Mouse (Mus musculus) heart, embryonic 13.5 days (tissue): ENCODE results near the gene Bscl2. TPM values are rescaled to one million over a fixed set of nuclear protein-coding genes. Genes with fewer than 3 reads are reported as not detected.

Source experiments
- ATAC-seq: fragments of 200-750 bp; cut with Nextera tagmentation; 2 replicates; pipeline ENCODE4 v1.8.0; 2017; ENCODE audit warnings: moderate TSS enrichment; ENCODE audit not compliant: insufficient number of reproducible peaks, low FRiP score, low TSS enrichment; ENCODE audit errors: extremely low read depth
- H3K27ac ChIP-seq: fragments of 300-500 bp; sonication (generic); replicated peaks from 2 replicates; pipeline ENCODE4 v1.5.1; 2015; ENCODE audit warnings: moderate library complexity, mild to moderate bottlenecking, inconsistent platforms
- H3K27me3 ChIP-seq: fragments of 300-500 bp; sonication (generic); replicated peaks from 2 replicates; pipeline ENCODE4 v1.6.1; 2015; ENCODE audit warnings: mild to moderate bottlenecking, inconsistent platforms
- H3K36me3 ChIP-seq: fragments of 300-500 bp; sonication (generic); 2 replicates; pipeline ENCODE4 v1.6.1; 2015; ENCODE audit warnings: mild to moderate bottlenecking, inconsistent platforms
- H3K4me1 ChIP-seq: fragments of 300-500 bp; sonication (generic); 2 replicates; pipeline ENCODE4 v1.6.1; 2015; ENCODE audit warnings: inconsistent platforms
- H3K4me2 ChIP-seq: fragments of 300-500 bp; sonication (generic); 2 replicates; pipeline ENCODE4 v1.6.1; 2015; ENCODE audit warnings: inconsistent platforms, mild to moderate bottlenecking, moderate library complexity
- H3K4me3 ChIP-seq: fragments of 300-500 bp; sonication (generic); 2 replicates; pipeline ENCODE4 v1.5.1; 2015; ENCODE audit warnings: moderate library complexity, mild to moderate bottlenecking, inconsistent platforms
- H3K9ac ChIP-seq: fragments of 300-500 bp; sonication (generic); 2 replicates; pipeline ENCODE4 v1.6.1; 2015; ENCODE audit warnings: inconsistent platforms, mild to moderate bottlenecking, moderate library complexity
- H3K9me3 ChIP-seq: fragments of 300-500 bp; sonication (generic); 2 replicates; pipeline ENCODE4 v1.6.1; 2016; ENCODE audit warnings: inconsistent platforms
- WGBS: fragments of 180-500 bp; shearing (Covaris S2); methylation state at CpG from one replicate; pipeline ENCODE4 v1.1.7; 2015; ENCODE audit warnings: mixed read lengths; 5-methylcytosine and 5-hydroxymethylcytosine counted together
- polyA plus RNA-seq: library from polyadenylated mRNA; unstranded; fragments of >200 nt; fragmentation: Nextera tagmentation; extraction: Ambion mirVana; gene quantifications from 2 replicates; pipeline ENCODE4 v1.2.1, GENCODE M21; 2015

Gene Bscl2
- polyA plus RNA-seq, 1 experiment from 2014 or later = 44.6 TPM

DNA sequence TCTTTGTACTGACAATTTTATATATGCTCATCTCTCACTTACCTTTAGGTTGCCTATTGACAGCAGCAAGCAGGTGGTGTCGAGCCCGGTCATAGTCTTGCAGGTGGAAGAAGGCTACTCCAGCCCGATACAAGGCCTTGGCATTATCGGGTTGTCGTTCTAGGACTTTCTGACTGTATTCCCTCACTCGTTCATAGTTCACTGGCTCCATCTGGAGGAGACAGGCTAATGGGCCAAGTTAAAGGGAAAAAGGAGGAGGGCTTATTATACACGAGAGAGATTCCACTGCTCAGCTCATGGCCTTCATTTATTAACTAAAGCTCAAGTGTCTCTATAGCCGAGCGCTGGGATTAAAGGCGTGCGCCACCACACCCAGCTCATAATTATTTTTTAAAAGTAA, 21.5 kb upstream of the Bscl2 start:
- Histone ChIP-seq H3K4me3 (no peak overlapping the region), H3K27ac (no peak overlapping the region), H3K4me1 (peaks cover 23% of the 10 kb centered on the region), H3K36me3 (peaks cover 60% of the 10 kb centered on the region), H3K27me3 (no peaks in the 10 kb centered on the region), H3K9me3 (no peaks in the 10 kb centered on the region), H3K9ac (peak overlapping the region; percentile 61), H3K4me2 (no peak overlapping the region)
- no peak for ATAC-seq
- 83% methylated on average over 11 of the region's 11 CpGs for WGBS

DNA sequence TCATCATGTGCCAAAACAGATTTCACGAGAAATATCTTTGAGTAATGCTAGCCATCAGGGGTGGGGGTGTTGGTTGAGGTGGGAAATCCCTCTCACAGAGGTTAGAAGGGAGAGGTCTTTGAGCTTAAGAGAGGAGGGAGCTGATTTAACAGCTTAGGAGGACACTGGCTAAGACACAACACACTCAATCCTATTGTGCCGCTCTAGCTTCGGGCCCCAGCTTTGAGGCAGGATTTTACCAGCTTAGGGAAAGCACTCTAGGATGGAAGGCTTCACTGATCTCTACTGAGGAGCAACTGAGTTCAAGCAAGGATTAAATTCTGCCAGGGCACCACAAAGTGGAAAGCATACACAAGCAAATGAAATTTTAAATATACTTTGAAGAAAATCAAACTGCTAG, 20.3 kb upstream of the Bscl2 start:
- Histone ChIP-seq H3K4me2 (peak overlapping the region; percentile 88), H3K27me3 (no peaks in the 10 kb centered on the region), H3K36me3 (peaks cover 52% of the 10 kb centered on the region), H3K9ac (peak overlapping the region; percentile 69), H3K27ac (no peak overlapping the region), H3K4me1 (peaks cover 28% of the 10 kb centered on the region), H3K4me3 (peak overlapping the region; percentile 99; the same call in 1 of the 2 replicates), H3K9me3 (no peaks in the 10 kb centered on the region)
- 82% methylated on average over 3 of the region's 3 CpGs for WGBS
- ATAC-seq = no peak

DNA sequence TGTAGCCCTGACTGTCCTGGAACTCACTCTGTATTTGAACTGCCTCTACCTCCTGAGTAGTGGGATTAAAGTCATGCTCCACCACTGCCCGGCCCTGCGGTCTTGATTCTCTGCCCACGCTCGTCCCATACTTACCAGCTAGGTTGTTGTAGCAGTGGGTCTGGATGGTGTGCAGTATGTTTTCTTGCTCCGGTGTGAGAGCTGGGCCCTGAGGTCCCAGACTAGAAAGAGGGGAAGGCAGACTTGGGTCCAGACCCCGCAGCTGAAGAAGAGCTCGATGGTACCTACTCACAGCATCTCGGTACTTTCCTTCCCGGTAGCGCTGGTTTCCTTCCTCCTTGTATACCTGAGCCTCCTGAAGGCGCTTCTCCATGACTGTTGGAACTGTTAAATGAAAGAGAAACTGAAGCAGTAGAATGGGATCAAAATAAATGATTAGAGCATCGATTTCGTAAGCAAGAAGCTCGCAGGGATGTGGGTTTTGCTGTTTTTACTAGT, 18.9 kb upstream of the Bscl2 start:
- no peak for ATAC-seq
- 19% methylated on average over 14 of the region's 14 CpGs for WGBS
- no peaks in the 10 kb centered on the region for H3K9me3 ChIP-seq
- peak overlapping the region; percentile 99 for H3K27ac ChIP-seq
- peaks cover 47% of the 10 kb centered on the region for H3K36me3 ChIP-seq
- H3K4me3 ChIP-seq = peak overlapping the region; percentile 99
- H3K27me3 ChIP-seq = no peaks in the 10 kb centered on the region
- peak overlapping the region; percentile 88 for H3K4me2 ChIP-seq
- peak overlapping the region; percentile 89 for H3K9ac ChIP-seq
- H3K4me1 ChIP-seq = peaks cover 41% of the 10 kb centered on the region

DNA sequence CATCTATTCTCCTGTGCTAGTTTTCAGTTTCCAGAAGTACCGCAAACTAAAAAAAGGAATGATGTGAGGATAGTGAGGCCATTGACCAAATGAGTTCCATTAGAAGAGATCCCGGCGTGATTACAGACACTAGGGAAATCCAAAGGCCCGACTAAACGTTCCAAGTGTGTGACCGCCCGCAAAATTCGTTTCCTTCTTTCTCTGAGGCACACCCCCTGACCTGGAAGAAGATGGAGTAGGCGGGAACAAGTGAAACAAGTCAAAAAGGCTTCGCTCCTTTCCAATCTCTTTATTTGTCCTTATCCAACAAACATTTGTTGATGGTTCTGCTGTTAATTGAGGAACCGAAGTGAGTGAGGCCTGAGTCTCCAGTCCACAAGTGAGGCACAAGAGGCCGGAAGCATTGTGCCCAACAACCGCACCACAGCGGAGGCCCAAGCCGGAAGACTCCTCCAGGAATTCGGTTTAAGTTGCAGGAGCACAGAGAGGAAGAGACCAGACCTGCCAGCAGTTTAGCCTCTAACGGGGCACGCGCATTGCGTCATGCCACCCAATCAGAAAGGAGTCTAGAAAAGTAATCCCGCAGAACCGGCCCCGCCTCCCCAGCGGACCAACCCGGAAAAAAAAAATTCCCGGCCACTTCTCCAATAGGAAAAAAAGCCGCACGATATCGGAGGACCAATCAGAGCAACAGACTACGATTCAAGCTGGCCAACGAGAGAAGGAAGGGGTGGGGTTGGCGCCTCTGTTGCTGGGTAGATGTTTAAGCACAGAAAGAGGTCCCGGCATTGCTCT, 18.3 kb upstream of the Bscl2 start, which contains the start of gene Ttc9c:
Ttc9c (minus strand) TSS at position 533 of the 795 bp plus-strand sequence.
- H3K27ac ChIP-seq = peak within 1 kb of the TSS; percentile 99
- peak within 1 kb of the TSS; percentile 99 for H3K9ac ChIP-seq
- peak; percentile 75 for ATAC-seq
- under 1% methylated on average over 33 of the region's 33 CpGs for WGBS
- peak within 1 kb of the TSS; percentile 99 for H3K4me3 ChIP-seq
- peaks cover 42% of the 10 kb centered on the region for H3K4me1 ChIP-seq
- peak within 1 kb of the TSS; percentile 88 for H3K4me2 ChIP-seq
- no peaks in the 10 kb centered on the region for H3K9me3 ChIP-seq
- H3K27me3 ChIP-seq = no peaks in the 10 kb centered on the region
- peaks cover 47% of the 10 kb centered on the region for H3K36me3 ChIP-seq

DNA sequence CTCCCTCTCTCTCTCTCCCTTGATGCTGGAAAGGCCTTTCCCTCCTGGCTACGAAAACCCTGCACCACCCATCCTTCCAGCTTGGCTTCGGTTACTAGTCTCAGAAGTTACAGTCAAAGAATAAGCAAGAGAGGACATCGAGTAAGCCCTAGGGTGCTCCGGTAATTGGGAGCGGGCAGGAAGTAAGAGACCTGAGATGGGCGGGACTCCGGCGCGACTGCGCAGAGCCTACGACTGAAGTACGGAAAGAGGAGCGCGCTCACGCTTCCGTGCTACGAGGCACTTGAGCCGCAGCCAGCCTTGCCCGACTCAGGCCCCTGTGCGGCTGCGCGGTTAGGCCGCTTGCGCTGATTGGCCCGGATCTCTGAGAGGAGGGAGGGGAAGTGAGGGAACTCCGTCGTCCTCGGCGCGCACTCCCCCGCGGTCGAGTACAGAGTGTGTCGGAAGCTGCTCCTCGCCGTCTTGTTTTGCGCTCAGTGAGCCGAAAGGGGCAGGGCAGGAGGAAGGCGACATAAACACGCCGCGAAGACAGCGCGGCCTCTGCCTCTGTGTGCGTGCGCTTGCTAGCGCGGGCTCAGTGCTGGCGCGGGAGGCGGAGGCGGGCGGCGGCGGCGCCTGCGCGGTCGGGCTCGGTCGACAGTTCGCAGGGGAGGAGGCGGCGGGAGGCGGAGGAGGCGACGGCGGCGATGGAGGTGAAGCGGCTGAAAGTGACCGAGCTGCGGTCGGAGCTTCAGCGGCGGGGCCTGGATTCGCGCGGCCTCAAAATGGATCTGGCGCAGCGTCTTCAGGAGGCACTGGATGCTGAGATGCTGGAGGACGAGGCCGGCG, 17.5 kb upstream of the Bscl2 start, which contains the start of gene Hnrnpul2:
Hnrnpul2 (plus strand) TSS at position 415 of the 828 bp plus-strand sequence.
- Histone ChIP-seq H3K9ac (peak within 1 kb of the TSS; percentile 99), H3K9me3 (no peaks in the 10 kb centered on the region), H3K4me1 (peaks cover 42% of the 10 kb centered on the region), H3K36me3 (peaks cover 48% of the 10 kb centered on the region), H3K4me2 (peak within 1 kb of the TSS; percentile 88), H3K4me3 (peak within 1 kb of the TSS; percentile 99), H3K27me3 (no peaks in the 10 kb centered on the region), H3K27ac (peak within 1 kb of the TSS; percentile 99)
- peak; percentile 91 for ATAC-seq
- under 1% methylated on average over 81 of the region's 83 CpGs for WGBS

DNA sequence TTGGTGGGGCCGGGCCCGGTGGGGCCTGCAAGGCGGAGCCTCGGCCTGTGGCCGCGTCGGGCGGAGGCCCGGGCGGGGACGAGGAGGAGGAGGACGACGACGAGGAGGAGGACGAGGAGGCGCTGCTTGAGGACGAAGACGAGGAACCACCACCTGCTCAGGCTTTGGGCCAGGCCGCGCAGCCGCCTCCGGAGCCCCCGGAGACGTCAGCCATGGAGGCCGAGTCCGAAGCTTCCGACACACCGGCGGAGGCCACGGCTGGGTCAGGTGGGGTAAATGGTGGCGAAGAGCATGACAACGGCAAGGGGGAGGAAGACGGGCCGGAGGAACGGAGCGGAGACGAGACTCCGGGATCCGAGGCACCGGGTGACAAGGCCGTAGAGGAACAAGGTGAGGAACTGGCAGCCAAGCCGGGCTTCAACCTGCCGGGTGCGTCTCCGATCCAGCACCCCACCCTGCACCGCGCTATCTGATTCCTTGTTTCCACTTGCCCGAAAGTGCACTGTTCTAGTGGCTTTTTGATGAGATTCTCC, 16.8 kb upstream of the Bscl2 start:
- ATAC-seq = peak; percentile 40
- Histone ChIP-seq H3K4me1 (peaks cover 42% of the 10 kb centered on the region), H3K36me3 (peaks cover 48% of the 10 kb centered on the region), H3K4me2 (peak overlapping the region; percentile 88), H3K27ac (peak overlapping the region; percentile 99), H3K9ac (peak overlapping the region; percentile 99), H3K9me3 (no peaks in the 10 kb centered on the region), H3K4me3 (peak overlapping the region; percentile 99), H3K27me3 (no peaks in the 10 kb centered on the region)
- under 1% methylated on average over 48 of the region's 48 CpGs for WGBS

DNA sequence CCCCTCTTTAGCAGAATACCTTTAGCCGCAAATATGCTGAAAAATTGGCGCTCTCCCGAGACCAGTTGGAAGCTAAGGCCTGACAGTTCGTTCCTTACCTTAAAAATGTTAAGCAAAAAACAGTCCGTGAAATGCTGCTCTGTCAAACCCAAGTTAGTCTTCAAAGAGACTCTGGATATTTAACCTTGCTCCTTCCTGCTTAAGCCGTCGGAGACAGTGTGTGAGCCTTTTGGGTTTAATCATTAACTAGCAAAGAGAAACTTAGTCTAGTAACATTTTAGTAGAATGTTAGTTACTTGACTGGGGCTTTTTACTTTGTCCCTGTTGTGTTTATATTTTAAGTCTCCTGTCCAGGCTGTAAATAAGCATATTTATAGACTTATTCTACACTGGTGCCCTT, 16.1 kb upstream of the Bscl2 start:
- WGBS = 0% methylated on average over 7 of the region's 7 CpGs
- no peak for ATAC-seq

DNA sequence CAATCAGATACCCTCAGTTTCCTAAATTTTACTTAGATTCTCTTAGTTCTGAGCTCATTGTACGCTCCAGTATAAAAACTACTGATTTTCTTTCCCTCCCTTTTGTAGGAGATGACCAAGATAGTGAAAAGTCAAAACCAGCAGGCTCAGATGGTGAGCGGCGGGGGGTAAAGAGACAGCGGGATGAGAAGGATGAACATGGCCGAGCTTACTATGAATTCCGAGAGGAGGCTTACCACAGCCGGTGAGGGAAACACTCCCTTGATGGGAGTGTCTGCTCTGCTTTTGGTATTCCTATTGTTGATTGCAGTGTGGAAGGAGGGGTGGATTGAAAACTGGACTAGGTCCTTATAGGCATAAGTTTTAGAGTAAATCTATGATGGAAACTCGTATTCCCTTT, 14.6 kb upstream of the Bscl2 start:
- ATAC-seq = no peak
- Histone ChIP-seq H3K9ac (peak overlapping the region; percentile 99), H3K4me2 (peak overlapping the region; percentile 88), H3K9me3 (no peaks in the 10 kb centered on the region), H3K27me3 (no peaks in the 10 kb centered on the region), H3K27ac (no peak overlapping the region), H3K4me1 (peaks cover 25% of the 10 kb centered on the region), H3K36me3 (peaks cover 55% of the 10 kb centered on the region), H3K4me3 (peak overlapping the region; percentile 99)
- 67% methylated on average over 8 of the region's 8 CpGs for WGBS

More for the DNA sequence above, 16.1 kb upstream of the Bscl2 start:
- peaks cover 39% of the 10 kb centered on the region for H3K4me1 ChIP-seq
- no peaks in the 10 kb centered on the region for H3K27me3 ChIP-seq
- peak overlapping the region; percentile 88 for H3K4me2 ChIP-seq
- H3K36me3 ChIP-seq = peaks cover 49% of the 10 kb centered on the region
- peak overlapping the region; percentile 99 for H3K4me3 ChIP-seq
- peak overlapping the region; percentile 99 for H3K27ac ChIP-seq
- peak overlapping the region; percentile 99 for H3K9ac ChIP-seq
- H3K9me3 ChIP-seq = no peaks in the 10 kb centered on the region

DNA sequence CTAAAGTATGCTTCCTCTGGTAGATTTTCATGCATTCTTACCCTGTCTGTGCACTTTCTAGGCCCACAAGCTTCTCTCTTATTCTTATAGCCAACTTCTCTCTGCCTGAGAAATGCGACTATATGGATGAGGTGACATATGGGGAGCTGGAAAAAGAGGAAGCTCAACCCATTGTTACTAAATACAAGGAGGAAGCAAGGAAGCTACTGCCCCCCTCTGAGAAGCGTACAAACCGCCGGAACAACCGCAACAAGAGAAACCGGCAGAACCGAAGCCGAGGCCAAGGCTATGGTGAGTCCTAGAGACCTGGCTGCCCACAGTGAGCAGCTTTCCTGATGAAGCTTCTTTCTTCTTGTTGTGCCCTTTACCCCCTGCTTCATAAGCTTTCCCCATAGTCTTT, 7.6 kb upstream of the Bscl2 start, which contains the start of gene AC129217.1:
AC129217.1 (plus strand) TSS at position 114 of the 400 bp plus-strand sequence.
- peak within 1 kb of the TSS; percentile 14; the same call in 1 of the 2 replicates for H3K9ac ChIP-seq
- no peak for ATAC-seq
- no peaks in the 10 kb centered on the region for H3K9me3 ChIP-seq
- 87% methylated on average over 8 of the region's 8 CpGs for WGBS
- no peaks in the 10 kb centered on the region for H3K27me3 ChIP-seq
- no peak within 1 kb of the TSS for H3K4me2 ChIP-seq
- H3K4me1 ChIP-seq = no peaks in the 10 kb centered on the region
- no peak within 1 kb of the TSS for H3K27ac ChIP-seq
- no peak within 1 kb of the TSS for H3K4me3 ChIP-seq
- H3K36me3 ChIP-seq = peaks cover 100% of the 10 kb centered on the region

DNA sequence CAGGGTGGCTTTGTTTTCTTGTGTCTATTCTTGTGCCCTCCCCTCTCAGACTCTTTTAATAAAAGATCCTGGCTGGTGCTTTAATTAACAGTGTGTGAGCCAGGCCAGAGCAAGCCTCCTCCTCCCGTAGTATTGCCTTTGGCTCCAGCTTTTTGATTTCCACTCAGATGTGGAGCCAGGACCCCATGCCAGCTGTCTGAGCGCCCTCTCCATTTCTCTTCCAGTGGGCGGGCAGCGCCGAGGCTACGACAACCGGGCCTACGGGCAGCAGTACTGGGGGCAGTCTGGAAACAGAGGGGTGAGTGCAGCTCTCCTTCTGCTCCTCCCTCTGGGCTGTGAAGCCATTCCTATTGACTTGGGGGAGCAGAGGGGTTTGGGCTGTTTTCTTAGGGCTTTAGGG, 6.6 kb upstream of the Bscl2 start:
- Histone ChIP-seq H3K9ac (peak overlapping the region; percentile 14; the same call in 1 of the 2 replicates), H3K9me3 (no peaks in the 10 kb centered on the region), H3K36me3 (peaks cover 100% of the 10 kb centered on the region), H3K4me3 (no peak overlapping the region), H3K4me1 (no peaks in the 10 kb centered on the region), H3K27ac (no peak overlapping the region), H3K4me2 (no peak overlapping the region), H3K27me3 (no peaks in the 10 kb centered on the region)
- 88% methylated on average over 8 of the region's 8 CpGs for WGBS
- no peak for ATAC-seq

DNA sequence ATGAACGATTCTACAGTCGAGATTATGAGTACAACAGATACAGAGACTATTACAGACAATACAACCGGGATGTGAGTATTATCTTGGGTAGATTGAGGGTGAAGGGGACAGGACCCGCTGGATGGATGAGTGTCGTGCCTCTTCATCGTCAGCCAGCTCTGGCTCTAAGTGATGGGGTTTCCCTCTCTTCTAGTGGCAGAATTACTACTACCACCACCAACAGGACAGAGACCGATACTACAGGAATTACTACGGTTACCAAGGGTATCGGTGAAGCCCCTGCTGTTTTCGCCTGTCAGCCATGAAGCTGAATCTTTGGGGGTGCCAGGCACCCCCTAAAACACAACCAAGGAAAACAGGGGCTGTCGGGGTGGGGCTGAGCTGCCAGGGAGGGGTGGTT, 6.0 kb upstream of the Bscl2 start:
- WGBS = 72% methylated on average over 11 of the region's 11 CpGs
- H3K27me3 ChIP-seq = no peaks in the 10 kb centered on the region
- H3K4me1 ChIP-seq = no peaks in the 10 kb centered on the region
- ATAC-seq = no peak
- H3K9me3 ChIP-seq = no peaks in the 10 kb centered on the region
- no peak overlapping the region for H3K27ac ChIP-seq
- no peak overlapping the region for H3K9ac ChIP-seq
- H3K4me3 ChIP-seq = no peak overlapping the region
- H3K4me2 ChIP-seq = no peak overlapping the region
- peaks cover 99% of the 10 kb centered on the region for H3K36me3 ChIP-seq
